Mouse (Mus musculus) liver, postnatal 0 days (tissue): ENCODE measurements around the gene Gadd45g. TPM values are rescaled to one million over a fixed set of nuclear protein-coding genes. Genes with fewer than 3 reads are reported as not detected.

Experiments used
- ATAC-seq: fragments of 200-750 bp; cut with Nextera tagmentation; 2 replicates; pipeline ENCODE4 v1.8.0; 2017; ENCODE audit warnings: mild to moderate bottlenecking, moderate library complexity
- DNase-seq: peaks from one replicate; pipeline ENCODE4 v3.0.0-alpha.2; 2016
- H3K27ac ChIP-seq: fragments of 300-500 bp; sonication (generic); 2 replicates; pipeline ENCODE4 v1.5.1; 2014; ENCODE audit warnings: antibody characterized with exemption, moderate library complexity, mild to moderate bottlenecking, low read depth
- H3K27me3 ChIP-seq: fragments of 300-500 bp; sonication (generic); 2 replicates; pipeline ENCODE4 v1.6.1; 2014; ENCODE audit warnings: low read length, control low read depth, mixed read lengths; ENCODE audit not compliant: insufficient read depth
- H3K36me3 ChIP-seq: fragments of 300-500 bp; sonication (generic); replicated peaks from 2 replicates; pipeline ENCODE4 v1.6.1; 2014; ENCODE audit warnings: mild to moderate bottlenecking, control low read depth, low read length, moderate library complexity, mixed read lengths; ENCODE audit not compliant: insufficient read depth
- H3K4me1 ChIP-seq: fragments of 300-500 bp; sonication (generic); 2 replicates; pipeline ENCODE4 v1.6.1; 2014; ENCODE audit warnings: antibody characterized with exemption, mild to moderate bottlenecking, control low read depth; ENCODE audit not compliant: insufficient read depth
- H3K4me2 ChIP-seq: fragments of 300-500 bp; sonication (generic); 2 replicates; pipeline ENCODE4 v1.6.1; 2014; ENCODE audit warnings: low read depth, mild to moderate bottlenecking, low read length, moderate library complexity, mixed read lengths
- H3K4me3 ChIP-seq: fragments of 300-500 bp; sonication (generic); 2 replicates; pipeline ENCODE4 v1.5.1; 2014; ENCODE audit warnings: low read depth, low read length
- H3K9ac ChIP-seq: fragments of 300-500 bp; sonication (generic); replicated peaks from 2 replicates; pipeline ENCODE4 v1.6.1; 2014; ENCODE audit warnings: mild to moderate bottlenecking, moderate library complexity
- H3K9me3 ChIP-seq: fragments of 300-500 bp; sonication (generic); 2 replicates; pipeline ENCODE4 v1.6.1; 2016; ENCODE audit warnings: mild to moderate bottlenecking, control low read depth, low read length, mixed read lengths
- CTCF ChIP-seq: sonication (generic); IDR thresholded peaks from 2 replicates; pipeline ENCODE4 v1.5.1; 2016; ENCODE audit warnings: antibody characterized with exemption, low read depth
- EP300 ChIP-seq: IDR thresholded peaks from 2 replicates; pipeline ENCODE4 v1.6.1; 2016; ENCODE audit warnings: antibody characterized with exemption, low read depth, mild to moderate bottlenecking
- WGBS: fragments of 180-500 bp; shearing (Covaris S2); extraction: QIAGEN DNeasy Blood & Tissue Kit; methylation state at CpG from one replicate; pipeline ENCODE4 v1.1.7; 2014; ENCODE audit not compliant: insufficient replicate concordance; 5-methylcytosine and 5-hydroxymethylcytosine counted together
- polyA plus RNA-seq: library from polyadenylated mRNA; unstranded; fragments of >200 nt; fragmentation: Nextera tagmentation; extraction: Ambion mirVana; gene quantifications from 2 replicates; pipeline ENCODE4 v1.2.1, GENCODE M21; 2015

Gene Gadd45g
- polyA plus RNA-seq, 1 experiment from 2014 or later: 20.6 TPM

DNA sequence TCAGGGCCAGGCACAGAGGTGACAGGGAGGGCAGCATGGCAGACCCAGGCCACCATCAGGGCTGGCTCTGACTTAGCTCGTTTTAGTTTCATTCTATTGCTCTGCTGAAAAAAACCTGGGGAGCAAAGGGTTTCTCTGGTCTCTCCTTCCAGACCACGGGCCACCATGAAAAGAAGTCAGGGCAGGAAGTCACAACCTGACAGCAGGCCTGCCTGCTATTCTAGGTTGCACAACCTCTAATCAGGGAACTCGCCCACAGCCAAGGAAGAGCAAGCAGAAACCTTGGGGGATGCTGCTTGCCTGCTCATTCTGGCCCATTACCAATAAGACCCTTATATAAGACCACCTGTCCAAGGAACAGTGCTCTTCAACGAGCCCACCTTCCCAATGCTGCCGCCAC, 9.1 kb downstream of the Gadd45g start:
- DNase-seq: no peak
- Histone ChIP-seq H3K27ac (no peak overlapping the region), H3K4me2 (no peak overlapping the region), H3K4me3 (no peak overlapping the region), H3K4me1 (peaks cover 10% of the 10 kb centered on the region), H3K9me3 (no peaks in the 10 kb centered on the region), H3K27me3 (no peaks in the 10 kb centered on the region), H3K36me3 (no peaks in the 10 kb centered on the region), H3K9ac (no peak overlapping the region)
- no peak for ATAC-seq
- TF ChIP-seq CTCF: no peak
- no peak for TF ChIP-seq EP300
- 44% methylated on average over 5 of the region's 5 CpGs for WGBS

DNA sequence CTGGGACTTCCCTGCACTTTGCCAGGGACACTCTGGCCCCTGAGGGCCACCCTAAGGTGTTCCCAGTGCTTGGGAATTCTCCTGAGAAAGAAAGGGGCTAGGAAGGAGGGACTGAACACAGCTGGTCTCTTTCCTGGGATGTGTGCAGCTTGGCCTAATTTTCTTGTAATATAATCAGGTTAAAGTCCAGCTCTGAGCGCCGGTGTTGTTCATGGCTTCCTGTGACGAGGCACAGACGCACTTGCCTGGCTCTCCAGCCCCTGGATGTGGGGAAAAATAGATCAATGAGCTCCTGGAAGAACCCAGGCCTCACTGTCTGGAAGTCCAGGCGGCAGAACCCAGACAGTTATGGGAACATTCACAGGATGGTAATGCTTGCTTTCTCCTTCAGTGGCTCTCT, 10.7 kb downstream of the Gadd45g start:
- WGBS: 62% methylated on average over 5 of the region's 5 CpGs
- ATAC-seq: peak; percentile 36; the same call in 1 of the 2 replicates
- peaks cover 10% of the 10 kb centered on the region for H3K4me1 ChIP-seq
- no peak for TF ChIP-seq EP300
- no peak for TF ChIP-seq CTCF
- no peaks in the 10 kb centered on the region for H3K36me3 ChIP-seq
- no peaks in the 10 kb centered on the region for H3K9me3 ChIP-seq
- no peak for DNase-seq
- H3K27me3 ChIP-seq: no peaks in the 10 kb centered on the region
- H3K27ac ChIP-seq: no peak overlapping the region
- H3K9ac ChIP-seq: no peak overlapping the region
- H3K4me2 ChIP-seq: no peak overlapping the region
- H3K4me3 ChIP-seq: no peak overlapping the region

- Histone ChIP-seq H3K9me3 (no peaks in the 10 kb centered on the region), H3K4me2 (no peak overlapping the region), H3K27ac (no peak overlapping the region), H3K36me3 (no peaks in the 10 kb centered on the region), H3K4me1 (peaks cover 3% of the 10 kb centered on the region; the same call in 1 of the 2 replicates), H3K9ac (no peak overlapping the region), H3K27me3 (no peaks in the 10 kb centered on the region), H3K4me3 (no peak overlapping the region)
- ATAC-seq (no peak), DNase-seq (no peak)
- TF ChIP-seq CTCF (no peak), EP300 (no peak)
- WGBS: 68% methylated on average over 4 of the region's 4 CpGs
Measured at GRCm38 (mm10) chr13:51858475-51858874, 12.0 kb downstream of the Gadd45g start.

DNA sequence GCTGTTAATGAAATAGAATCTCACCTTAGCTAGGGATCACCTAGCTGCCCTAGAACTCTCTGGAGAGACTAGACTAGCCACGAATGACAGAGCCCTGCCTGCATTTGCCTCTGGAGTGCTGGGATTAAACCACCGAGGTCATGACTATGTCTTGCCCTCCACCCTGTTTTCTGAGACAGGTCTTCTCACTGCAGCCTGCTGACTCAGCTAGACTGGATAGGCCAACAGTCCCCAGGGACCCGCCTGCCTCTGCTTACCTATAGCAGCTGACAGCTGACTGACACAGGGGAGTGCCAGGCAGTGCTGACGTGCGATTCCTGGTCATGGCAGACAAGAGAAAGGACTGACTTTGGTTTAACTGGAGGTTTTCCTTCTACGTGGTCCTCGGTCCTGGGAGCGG, 12.7 kb downstream of the Gadd45g start:
- ATAC-seq (no peak), DNase-seq (no peak)
- Histone ChIP-seq H3K4me3 (no peak overlapping the region), H3K4me1 (no peaks in the 10 kb centered on the region), H3K4me2 (no peak overlapping the region), H3K9me3 (no peaks in the 10 kb centered on the region), H3K27me3 (no peaks in the 10 kb centered on the region), H3K36me3 (no peaks in the 10 kb centered on the region), H3K9ac (no peak overlapping the region), H3K27ac (no peak overlapping the region)
- TF ChIP-seq EP300: no peak
- no peak for TF ChIP-seq CTCF
- 77% methylated on average over 8 of the region's 8 CpGs for WGBS

DNA sequence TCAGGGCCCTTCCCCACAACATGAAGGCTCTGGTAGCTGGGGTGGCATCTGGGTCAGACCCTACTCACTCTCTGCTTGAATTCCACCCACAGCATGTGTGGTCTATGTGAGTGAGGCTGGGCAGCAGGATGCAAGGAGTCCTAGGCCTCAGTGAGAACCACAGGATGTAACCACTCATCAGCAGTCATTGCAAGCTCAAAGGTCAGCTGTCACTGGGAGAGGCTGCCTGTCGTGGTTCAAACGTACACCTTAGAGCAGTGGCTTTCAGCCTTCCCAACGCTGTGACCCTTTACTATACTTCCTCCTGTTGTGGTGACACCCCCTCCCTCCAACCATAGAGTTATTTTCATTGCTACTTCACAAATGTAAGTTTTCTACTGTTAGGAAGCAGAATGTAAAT, 13.3 kb downstream of the Gadd45g start:
- WGBS: 15% methylated on average over 3 of the region's 3 CpGs
- H3K9me3 ChIP-seq: no peaks in the 10 kb centered on the region
- no peaks in the 10 kb centered on the region for H3K36me3 ChIP-seq
- H3K4me3 ChIP-seq: no peak overlapping the region
- ATAC-seq (no peak), DNase-seq (no peak)
- no peaks in the 10 kb centered on the region for H3K4me1 ChIP-seq
- no peak for TF ChIP-seq CTCF
- TF ChIP-seq EP300: no peak
- no peak overlapping the region for H3K4me2 ChIP-seq
- H3K9ac ChIP-seq: no peak overlapping the region
- no peak overlapping the region for H3K27ac ChIP-seq
- no peaks in the 10 kb centered on the region for H3K27me3 ChIP-seq

DNA sequence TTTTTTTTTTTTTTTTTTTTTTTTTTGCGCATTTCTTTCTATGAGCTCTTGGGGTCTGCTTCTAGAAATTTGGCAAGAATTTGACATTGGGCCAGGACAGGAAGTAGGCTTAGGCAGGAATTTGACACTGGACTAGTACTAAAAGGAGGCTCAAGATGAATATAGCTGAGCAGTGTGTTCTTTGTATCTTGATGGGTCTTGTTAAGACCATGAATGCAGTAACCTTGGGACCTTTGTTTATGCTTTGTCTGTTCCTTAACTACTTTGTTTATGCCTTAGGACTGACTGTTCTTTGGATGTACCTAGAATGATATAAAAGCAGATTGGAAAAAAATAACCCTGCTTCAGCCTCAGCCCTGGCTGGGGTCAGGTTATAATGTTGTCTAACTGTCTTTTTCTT, 16.3 kb downstream of the Gadd45g start:
- H3K36me3 ChIP-seq: no peaks in the 10 kb centered on the region
- H3K4me3 ChIP-seq: no peak overlapping the region
- H3K9me3 ChIP-seq: no peaks in the 10 kb centered on the region
- H3K27me3 ChIP-seq: no peaks in the 10 kb centered on the region
- ATAC-seq (no peak), DNase-seq (no peak)
- no peak overlapping the region for H3K9ac ChIP-seq
- H3K27ac ChIP-seq: no peak overlapping the region
- WGBS: 100% methylated on average over 1 of the region's 1 CpGs
- no peaks in the 10 kb centered on the region for H3K4me1 ChIP-seq
- TF ChIP-seq EP300: no peak
- TF ChIP-seq CTCF: no peak
- no peak overlapping the region for H3K4me2 ChIP-seq

- ATAC-seq: peak; percentile 45; the same call in 1 of the 2 replicates
- Histone ChIP-seq H3K27ac (no peak overlapping the region), H3K27me3 (no peaks in the 10 kb centered on the region), H3K4me2 (no peak overlapping the region), H3K9ac (no peak overlapping the region), H3K9me3 (no peaks in the 10 kb centered on the region), H3K36me3 (no peaks in the 10 kb centered on the region), H3K4me3 (no peak overlapping the region), H3K4me1 (no peaks in the 10 kb centered on the region)
- no peak for DNase-seq
- 52% methylated on average over 11 of the region's 11 CpGs for WGBS
- no peak for TF ChIP-seq EP300
- TF ChIP-seq CTCF: no peak
Measured at GRCm38 (mm10) chr13:51866151-51866659, 19.7 kb downstream of the Gadd45g start.
